Mouse (Mus musculus): ENCODE data around the gene Tdp2. TPM values are rescaled to one million over a fixed set of nuclear protein-coding genes. Genes with fewer than 3 reads are reported as not detected.

The Tdp2 gene
- total and polyA plus RNA-seq, 3 experiments = 33.1 to 45.3 TPM; not detected in 1

DNA sequence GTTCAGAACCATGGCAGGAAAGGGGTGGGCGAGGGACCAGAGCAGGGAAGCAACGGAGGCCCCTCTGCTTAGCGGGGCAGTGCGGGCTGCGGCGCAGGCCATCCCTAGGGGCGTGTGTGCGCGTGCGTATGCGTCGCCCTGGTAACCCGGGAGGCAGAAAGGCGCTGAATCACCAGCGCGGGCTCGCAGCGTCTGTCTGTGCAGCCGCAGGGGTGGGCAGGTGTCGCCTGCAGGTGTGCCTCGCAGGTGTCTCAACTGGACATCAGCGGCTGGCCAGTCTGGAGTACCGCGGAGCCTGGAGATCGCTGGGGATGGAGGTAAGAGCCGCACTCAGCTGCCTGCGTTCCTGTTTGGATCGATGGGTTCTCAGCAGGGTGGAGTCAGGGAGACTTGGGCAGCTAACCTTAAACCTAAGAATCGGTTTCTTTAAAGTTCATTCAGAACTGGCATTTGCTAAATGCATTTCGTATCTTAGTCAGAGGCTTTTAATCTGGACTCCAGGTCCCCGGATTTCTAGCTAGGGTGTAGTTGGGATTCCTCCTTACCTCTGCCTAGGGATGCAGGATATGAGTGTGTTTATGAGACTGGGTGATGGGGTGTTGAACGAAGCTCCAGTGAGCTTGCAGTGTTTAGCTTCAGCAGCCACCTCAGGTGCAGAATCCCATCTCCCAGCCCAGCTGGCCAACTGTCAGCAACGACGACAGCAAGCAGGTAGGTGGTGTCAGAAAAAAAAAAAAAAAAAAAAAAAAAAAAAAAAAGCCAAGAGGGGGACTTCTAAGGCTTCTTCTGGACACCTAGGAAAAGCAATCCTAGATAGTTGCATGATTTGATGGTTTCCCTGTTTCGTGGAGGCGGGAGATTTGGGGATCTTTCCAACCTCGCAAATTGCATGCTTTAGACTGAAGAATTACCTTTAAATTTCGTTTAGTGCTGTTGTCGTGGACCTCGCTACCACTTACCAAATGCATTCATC is 13.8 kb downstream of the Tdp2 start, which contains the start of gene D130043K22Rik:
Gene D130043K22Rik, plus strand, starts transcription at position 153 of the 973 bp plus-strand sequence.
- Histone ChIP-seq H3K36me3 (ENCODE audit: control insufficient read depth in 1 of 2, insufficient read depth in 2 of 2, low read length in 2 of 2) (peaks cover 2 to 9% of the 10 kb centered on the region in 2 experiments), H3K9ac (ENCODE audit: control insufficient read depth, low read depth, low read length, poor library complexity, severe bottlenecking) (no peak within 1 kb of the TSS), H3K27ac (ENCODE audit: control insufficient read depth, low read depth, low read length) (no peak within 1 kb of the TSS), H3K27me3 (ENCODE audit: control insufficient read depth in 1 of 2, insufficient read depth in 2 of 2, low read length in 2 of 2) (no peaks in the 10 kb centered on the region), H3K9me3 (replicated peaks; ENCODE audit: insufficient read depth, low read length) (no peaks in the 10 kb centered on the region), H3K4me3 (ENCODE audit: control insufficient read depth in 1 of 2, insufficient read depth in 1 of 2, low read depth in 2 of 2, low read length in 2 of 2) (no peak within 1 kb of the TSS), H3K4me1 (ENCODE audit: control insufficient read depth in 1 of 2, insufficient read depth in 2 of 2, low read length in 2 of 2) (no peaks in the 10 kb centered on the region), H3K79me2 (ENCODE audit: control insufficient read depth, insufficient read depth, low read length, poor library complexity) (no peaks in the 10 kb centered on the region)
- no peak for DNase-seq (ENCODE audit: low read depth, low spot score)
- peak; percentile 52; the same call in 1 of the 2 replicates for TF ChIP-seq ZNF384 (IDR thresholded peaks at IDR 0.05; ENCODE audit: low read depth, low read length)
- no peak for TF ChIP-seq SIN3A (IDR thresholded peaks at IDR 0.05; ENCODE audit: low read length)

DNA sequence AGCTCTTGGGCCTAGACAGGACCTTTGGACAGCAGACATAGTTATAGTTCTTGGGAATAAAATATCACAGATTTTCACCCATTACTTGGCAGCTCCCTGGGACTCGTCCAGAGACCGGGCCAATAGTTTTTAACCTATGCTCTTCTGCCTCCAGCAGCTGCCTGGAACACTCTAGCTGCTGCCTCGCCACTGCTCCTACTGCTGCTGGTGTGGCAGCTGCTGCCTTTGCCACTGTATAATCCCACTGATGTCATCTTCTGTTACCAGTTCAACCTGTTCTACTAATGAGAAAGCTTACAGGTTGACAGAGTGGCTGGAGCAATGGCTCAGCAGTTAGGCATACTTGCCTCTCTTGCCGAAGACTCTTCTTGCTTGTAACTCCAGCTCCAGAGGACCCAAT is 17.8 kb downstream of the Tdp2 start:
- Histone ChIP-seq H3K79me2 (ENCODE audit: control insufficient read depth, insufficient read depth, low read length, poor library complexity) (no peaks in the 10 kb centered on the region), H3K4me1 (ENCODE audit: control insufficient read depth in 1 of 2, insufficient read depth in 2 of 2, low read length in 2 of 2) (0 out of 4 replicates have a peak, but pooled peaks cover 0 to 3% of the 10 kb centered on the region in 2 experiments), H3K27me3 (ENCODE audit: control insufficient read depth in 1 of 2, insufficient read depth in 2 of 2, low read length in 2 of 2) (no peaks in the 10 kb centered on the region), H3K9me3 (replicated peaks; ENCODE audit: insufficient read depth, low read length) (no peaks in the 10 kb centered on the region), H3K27ac (ENCODE audit: control insufficient read depth, low read depth, low read length) (no peak overlapping the region), H3K9ac (ENCODE audit: control insufficient read depth, low read depth, low read length, poor library complexity, severe bottlenecking) (no peak overlapping the region), H3K4me3 (ENCODE audit: control insufficient read depth in 1 of 2, insufficient read depth in 1 of 2, low read depth in 2 of 2, low read length in 2 of 2) (no peak overlapping the region), H3K36me3 (ENCODE audit: control insufficient read depth in 1 of 2, insufficient read depth in 2 of 2, low read length in 2 of 2) (peaks cover 0 to 2% of the 10 kb centered on the region in 2 experiments; a peak in 2 of 4 replicates)
- no peak for TF ChIP-seq NRF1 (IDR thresholded peaks at IDR 0.05; ENCODE audit: insufficient read depth, low read depth, low read length, poor library complexity, severe bottlenecking)
- TF ChIP-seq MYC (IDR thresholded peaks at IDR 0.05; ENCODE audit: low read depth, low read length) = no peak
- no peak for TF ChIP-seq ZMIZ1 (IDR thresholded peaks at IDR 0.05; ENCODE audit: low read depth, low read length)
- TF ChIP-seq CHD1 (IDR thresholded peaks at IDR 0.05; ENCODE audit: low read depth, low read length) = no peak
- TF ChIP-seq KAT2A (conservative IDR thresholded peaks at IDR 0.05; ENCODE audit: low read depth, low read length) = no peak
- no peak for TF ChIP-seq TAL1 (IDR thresholded peaks at IDR 0.05; ENCODE audit: low read length)
- no peak for TF ChIP-seq USF2 (IDR thresholded peaks at IDR 0.05; ENCODE audit: borderline replicate concordance in 1 of 2, insufficient read depth in 1 of 2, low read depth in 1 of 2, low read length in 2 of 2)
- TF ChIP-seq USF1 (IDR thresholded peaks at IDR 0.05; ENCODE audit: low read depth, low read length) = no peak
- TF ChIP-seq ETS1 (IDR thresholded peaks at IDR 0.05; ENCODE audit: low read depth, low read length) = no peak
- no peak for TF ChIP-seq ZNF384 (IDR thresholded peaks at IDR 0.05; ENCODE audit: low read depth, low read length)
- TF ChIP-seq SIN3A (IDR thresholded peaks at IDR 0.05; ENCODE audit: low read length) = no peak
- no peak for DNase-seq (ENCODE audit: low read depth, low spot score)
